Mouse (Mus musculus) heart, adult 2 months (tissue): ENCODE results near the gene Csk. TPM values are rescaled to one million over a fixed set of nuclear protein-coding genes. Genes with fewer than 3 reads are reported as not detected.

Source experiments
- DNase-seq, 2 experiments: peaks; one replicate each; pipeline ENCODE4 v3.0.0; 2021
- H3K27ac ChIP-seq: fragments of 200-600 bp; 2 replicates; pipeline ENCODE4 v1.8.1; 2022
- H3K27me3 ChIP-seq: fragments of 200-500 bp; 2 replicates; pipeline ENCODE4 v1.6.1; 2012; ENCODE audit warnings: mild to moderate bottlenecking, low read length, inconsistent platforms, mixed read lengths; ENCODE audit not compliant: control insufficient read depth, insufficient read depth
- H3K36me3 ChIP-seq: fragments of 200-500 bp; 2 replicates; pipeline ENCODE4 v1.6.1; 2012; ENCODE audit warnings: low read length, inconsistent platforms; ENCODE audit not compliant: control insufficient read depth, insufficient read depth
- H3K4me1 ChIP-seq: fragments of 200-500 bp; 2 replicates; pipeline ENCODE4 v1.6.1; 2011; ENCODE audit warnings: low read length; ENCODE audit not compliant: control insufficient read depth, insufficient read depth
- H3K4me3 ChIP-seq: fragments of 200-600 bp; 2 replicates; pipeline ENCODE4 v1.8.1; 2022
- H3K79me2 ChIP-seq: fragments of 200-500 bp; replicated peaks from 2 replicates; pipeline ENCODE4 v1.6.1; 2012; ENCODE audit warnings: mild to moderate bottlenecking, inconsistent platforms, low read length, moderate library complexity, mixed read lengths; ENCODE audit not compliant: control insufficient read depth, insufficient read depth
- H3K9ac ChIP-seq: fragments of 200-500 bp; 2 replicates; pipeline ENCODE4 v1.6.1; 2012; ENCODE audit warnings: low read depth, mild to moderate bottlenecking, control low read depth, inconsistent platforms, low read length, mixed read lengths
- CTCF ChIP-seq: fragments of 200-600 bp; IDR thresholded peaks from 2 replicates; pipeline ENCODE4 v1.8.1; 2022; ENCODE audit warnings: antibody characterized with exemption, mild to moderate bottlenecking, moderate library complexity
- EP300 ChIP-seq: fragments of 200-500 bp; IDR thresholded peaks from 2 replicates; pipeline ENCODE4 v1.6.1; 2011; ENCODE audit warnings: low read depth, low read length, control low read depth; ENCODE audit not compliant: insufficient read depth
- POLR2A ChIP-seq: fragments of 200-500 bp; IDR thresholded peaks from 2 replicates; pipeline ENCODE4 v1.6.1; 2011; ENCODE audit warnings: mild to moderate bottlenecking, low read depth, low read length, control low read depth; ENCODE audit not compliant: insufficient read depth
- WGBS: fragments of 180-500 bp; shearing (Covaris S2); methylation state at CpG from one replicate; pipeline ENCODE4 v1.1.7; 2018; 5-methylcytosine and 5-hydroxymethylcytosine counted together
- intact Hi-C: fragments of 180-260 bp; cut with DNase I; formaldehyde crosslinking; loops from one replicate; pipeline ENCODE4 v1.15.1; 2025
- polyA plus RNA-seq: library from polyadenylated mRNA; depleted of rRNA; stranded (reverse); fragments of >200 nt; gene quantifications from 2 replicates; pipeline ENCODE4 v1.2.3, GENCODE M21; 2012
- total RNA-seq, 2 experiments: library from RNA; stranded (reverse); gene quantifications; 2 replicates each; pipeline ENCODE4 v1.2.3; 2021

Gene Csk
- total and polyA plus RNA-seq, 3 experiments, result 20.6 to 29.7 (median 23.3) TPM

- H3K4me1 ChIP-seq, result no peaks in the 10 kb centered on the region
- no peak overlapping the region for H3K27ac ChIP-seq
- no peak overlapping the region for H3K4me3 ChIP-seq
- intact Hi-C loops, result no loop called here
- no peaks in the 10 kb centered on the region for H3K27me3 ChIP-seq
- 71% methylated on average over 2 of the region's 2 CpGs for WGBS
- DNase-seq, result no peak
- no peaks in the 10 kb centered on the region for H3K36me3 ChIP-seq
- no peak for TF ChIP-seq CTCF
- TF ChIP-seq POLR2A, result no peak
- no peak for TF ChIP-seq EP300
- H3K79me2 ChIP-seq, result no peaks in the 10 kb centered on the region
- no peak overlapping the region for H3K9ac ChIP-seq
These were observed 35.2 kb upstream of the Csk start for GRCm38 (mm10) chr9:57688606-57689005.

DNA sequence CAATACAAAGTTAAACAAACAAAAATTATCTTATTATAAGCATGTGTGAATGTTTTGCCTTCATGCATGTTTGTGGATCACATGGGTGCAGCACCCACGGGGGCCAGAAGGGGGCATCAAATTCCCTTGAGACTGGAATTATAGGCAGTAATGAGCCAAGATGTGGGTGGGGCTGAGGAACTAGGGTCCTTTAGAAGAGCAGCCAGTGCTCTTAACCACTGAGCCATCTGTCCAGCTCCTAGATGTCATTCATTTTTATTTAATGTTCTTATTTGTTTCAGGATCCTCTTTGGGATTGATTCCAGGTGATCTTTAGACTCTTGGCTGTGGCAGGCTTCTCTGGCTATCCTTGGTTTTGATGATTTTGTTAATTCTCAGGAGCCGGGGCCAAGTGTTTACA is 34.7 kb upstream of the Csk start:
- no peak overlapping the region for H3K4me3 ChIP-seq
- TF ChIP-seq POLR2A (no peak), CTCF (peak; percentile 48)
- H3K9ac ChIP-seq, result no peak overlapping the region
- no peak for DNase-seq
- H3K36me3 ChIP-seq, result no peaks in the 10 kb centered on the region
- H3K27ac ChIP-seq, result no peak overlapping the region
- no peaks in the 10 kb centered on the region for H3K79me2 ChIP-seq
- no peaks in the 10 kb centered on the region for H3K27me3 ChIP-seq
- intact Hi-C loops, result no loop called here
- 47% methylated on average over 2 of the region's 2 CpGs for WGBS
- H3K4me1 ChIP-seq, result no peaks in the 10 kb centered on the region

- intact Hi-C loops, result no loop called here
- Histone ChIP-seq H3K4me1 (no peaks in the 10 kb centered on the region), H3K27me3 (no peaks in the 10 kb centered on the region), H3K4me3 (no peak within 1 kb of the TSS), H3K79me2 (no peaks in the 10 kb centered on the region), H3K36me3 (no peaks in the 10 kb centered on the region), H3K27ac (no peak within 1 kb of the TSS), H3K9ac (no peak within 1 kb of the TSS)
- TF ChIP-seq POLR2A, result no peak
- TF ChIP-seq CTCF, result no peak
- no peak for TF ChIP-seq EP300
- DNase-seq, result no peak
- WGBS, result 77% methylated on average over 2 of the region's 2 CpGs
These were observed 34.3 kb upstream of the Csk start, which contains the start of gene Cyp1a1 for GRCm38 (mm10) chr9:57687751-57688150. Cyp1a1 (plus strand) TSS chr9:57687928.

- intact Hi-C loops, result no loop called here
- no peak overlapping the region for H3K4me3 ChIP-seq
- 85% methylated on average over 5 of the region's 5 CpGs for WGBS
These were observed 32.6 kb upstream of the Csk start for GRCm38 (mm10) chr9:57686011-57686410.

GRCm38 (mm10) chr9:57683520-57683919 is 30.1 kb upstream of the Csk start, which contains the start of gene Cyp1a2:
Cyp1a2 (minus strand) TSS chr9:57683703.
- WGBS, result 69% methylated on average over 5 of the region's 5 CpGs
- DNase-seq, result no peak
- Histone ChIP-seq H3K4me3 (no peak within 1 kb of the TSS), H3K4me1 (no peaks in the 10 kb centered on the region), H3K9ac (no peak within 1 kb of the TSS), H3K79me2 (no peaks in the 10 kb centered on the region), H3K27ac (no peak within 1 kb of the TSS), H3K27me3 (no peaks in the 10 kb centered on the region), H3K36me3 (no peaks in the 10 kb centered on the region)
- intact Hi-C loops, result no loop called here
- TF ChIP-seq EP300 (no peak), CTCF (no peak), POLR2A (no peak)

More at GRCm38 (mm10) chr9:57686011-57686410, 32.6 kb upstream of the Csk start:
- Histone ChIP-seq H3K36me3 (no peaks in the 10 kb centered on the region), H3K9ac (no peak overlapping the region), H3K27me3 (no peaks in the 10 kb centered on the region), H3K79me2 (no peaks in the 10 kb centered on the region), H3K27ac (no peak overlapping the region), H3K4me1 (no peaks in the 10 kb centered on the region)
- DNase-seq, result no peak
- TF ChIP-seq EP300 (no peak), CTCF (no peak), POLR2A (no peak)

- Histone ChIP-seq H3K27me3 (no peaks in the 10 kb centered on the region), H3K27ac (no peak overlapping the region), H3K4me3 (no peak overlapping the region), H3K9ac (no peak overlapping the region), H3K36me3 (no peaks in the 10 kb centered on the region), H3K79me2 (no peaks in the 10 kb centered on the region), H3K4me1 (no peaks in the 10 kb centered on the region)
- TF ChIP-seq EP300 (no peak), CTCF (no peak), POLR2A (no peak)
- no peak for DNase-seq
- WGBS, result 77% methylated on average over 10 of the region's 10 CpGs
- intact Hi-C loops, result no loop called here
These were observed 28.0 kb upstream of the Csk start for GRCm38 (mm10) chr9:57681411-57681810.
